Mouse (Mus musculus) midbrain, embryonic 10.5 days (tissue): Measurements from ENCODE around the gene Ifrd2. TPM values are rescaled to one million over a fixed set of nuclear protein-coding genes. Genes with fewer than 3 reads are reported as not detected.

ENCODE experiments used
- DNase-seq: peaks from one replicate; pipeline ENCODE4 v3.0.0-alpha.2; 2017; ENCODE audit warnings: low spot score
- H3K27ac ChIP-seq: fragments of 300-500 bp; sonication (generic); replicated peaks from 2 replicates; pipeline ENCODE4 v1.5.1; 2016; ENCODE audit warnings: mild to moderate bottlenecking
- H3K27me3 ChIP-seq: fragments of 300-500 bp; sonication (generic); 2 replicates; pipeline ENCODE4 v1.6.1; 2016; ENCODE audit warnings: low read depth, mild to moderate bottlenecking; ENCODE audit not compliant: poor library complexity, severe bottlenecking
- H3K36me3 ChIP-seq: fragments of 300-500 bp; sonication (generic); 2 replicates; pipeline ENCODE4 v1.6.1; 2016; ENCODE audit warnings: mild to moderate bottlenecking, moderate library complexity
- H3K4me1 ChIP-seq: fragments of 300-500 bp; sonication (generic); 2 replicates; pipeline ENCODE4 v1.6.1; 2016
- H3K4me3 ChIP-seq: fragments of 300-500 bp; sonication (generic); 2 replicates; pipeline ENCODE4 v1.5.1; 2016; ENCODE audit warnings: mild to moderate bottlenecking, moderate library complexity
- H3K9me3 ChIP-seq: fragments of 300-500 bp; sonication (generic); replicated peaks from 2 replicates; pipeline ENCODE4 v1.6.1; 2016; ENCODE audit warnings: mild to moderate bottlenecking
- WGBS: fragments of 180-500 bp; shearing (Covaris S2); methylation state at CpG from one replicate; pipeline ENCODE4 v1.1.7; 2016; 5-methylcytosine and 5-hydroxymethylcytosine counted together
- polyA plus RNA-seq: library from polyadenylated mRNA; unstranded; fragments of >200 nt; fragmentation: Nextera tagmentation; extraction: Ambion mirVana; gene quantifications from 2 replicates; pipeline ENCODE4 v1.2.1, GENCODE M21; 2016

Gene Ifrd2
- polyA plus RNA-seq, 1 experiment from 2014 or later = 56.8 TPM

GRCm38 (mm10) chr9:107599433-107599832 is 12.0 kb downstream of the Ifrd2 start:
- no peak overlapping the region for H3K27ac ChIP-seq
- peaks cover 44% of the 10 kb centered on the region for H3K27me3 ChIP-seq
- no peak overlapping the region for H3K4me3 ChIP-seq
- 89% methylated on average over 9 of the region's 9 CpGs for WGBS
- H3K9me3 ChIP-seq = no peaks in the 10 kb centered on the region
- peaks cover 7% of the 10 kb centered on the region; the same call in 1 of the 2 replicates for H3K36me3 ChIP-seq
- H3K4me1 ChIP-seq = peaks cover 34% of the 10 kb centered on the region
- DNase-seq = no peak

DNA sequence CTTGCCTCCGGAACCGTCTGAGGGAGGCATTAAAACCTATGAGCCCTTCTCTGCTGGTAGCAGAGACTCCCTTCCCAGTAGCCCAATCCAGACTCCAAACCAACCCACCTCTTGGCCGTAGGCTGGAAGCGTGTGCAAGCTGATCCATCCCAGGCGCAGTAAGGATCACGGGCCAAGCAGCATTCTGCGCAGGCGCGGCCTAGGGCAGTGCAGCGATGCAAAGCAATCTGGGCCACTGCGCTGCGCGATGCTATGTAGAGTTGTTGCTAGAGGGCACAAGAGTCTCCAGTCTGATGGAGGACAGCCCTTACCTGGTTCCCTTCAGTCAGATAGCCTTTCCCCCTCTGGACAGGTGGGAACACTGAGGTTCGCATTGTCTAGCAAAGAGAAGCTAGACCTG is 12.4 kb downstream of the Ifrd2 start:
- no peaks in the 10 kb centered on the region for H3K9me3 ChIP-seq
- 0 out of 2 replicates have a peak, but pooled peaks cover 3% of the 10 kb centered on the region for H3K36me3 ChIP-seq
- DNase-seq = no peak
- WGBS = 74% methylated on average over 14 of the region's 14 CpGs
- H3K4me3 ChIP-seq = no peak overlapping the region
- no peak overlapping the region for H3K27ac ChIP-seq
- peaks cover 44% of the 10 kb centered on the region for H3K27me3 ChIP-seq
- H3K4me1 ChIP-seq = peaks cover 38% of the 10 kb centered on the region

DNA sequence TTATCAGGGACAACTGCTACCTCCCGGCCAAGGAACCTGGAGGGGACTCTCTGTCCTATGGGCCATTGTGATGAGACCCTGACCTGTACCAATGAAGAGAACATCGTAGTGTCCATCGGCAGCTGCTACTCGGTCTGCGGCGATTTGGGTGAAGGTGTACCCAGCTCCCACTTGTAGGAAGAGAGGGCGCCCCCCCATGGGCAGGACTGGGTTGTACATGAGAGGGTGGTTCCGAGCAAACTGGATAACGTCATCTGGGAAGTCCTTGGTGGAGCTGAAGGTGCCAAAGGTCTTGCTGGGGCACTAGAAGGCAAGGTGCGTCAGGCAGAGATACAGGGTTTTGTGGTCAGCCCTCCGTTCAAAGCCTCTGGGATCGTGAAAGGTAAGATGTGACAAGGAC is 13.3 kb downstream of the Ifrd2 start:
- Histone ChIP-seq H3K27me3 (peaks cover 45% of the 10 kb centered on the region), H3K9me3 (no peaks in the 10 kb centered on the region), H3K4me1 (peaks cover 47% of the 10 kb centered on the region), H3K4me3 (no peak overlapping the region), H3K27ac (no peak overlapping the region), H3K36me3 (0 out of 2 replicates have a peak, but pooled peaks cover 2% of the 10 kb centered on the region)
- DNase-seq = no peak
- WGBS = 85% methylated on average over 12 of the region's 12 CpGs

DNA sequence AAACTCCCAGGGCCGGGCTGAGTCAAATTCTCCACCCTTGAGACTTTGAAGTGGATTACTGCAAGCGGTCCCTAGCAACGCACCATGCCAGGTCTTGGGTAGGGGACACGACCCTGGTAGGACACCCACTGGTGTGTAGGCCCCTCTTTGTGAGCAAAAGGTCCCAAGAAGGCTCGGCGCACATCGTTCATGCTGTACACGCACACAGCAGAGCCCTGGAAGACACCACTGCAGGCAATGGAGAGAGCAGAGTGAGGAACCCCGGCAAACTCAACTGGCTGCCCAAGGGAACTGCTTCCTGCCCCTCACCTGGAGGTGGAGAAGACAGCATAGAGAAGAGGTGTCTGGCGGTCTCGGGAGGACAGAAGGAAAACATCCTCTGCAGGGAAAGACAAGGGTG is 13.8 kb downstream of the Ifrd2 start:
- 90% methylated on average over 11 of the region's 11 CpGs for WGBS
- Histone ChIP-seq H3K27me3 (peaks cover 50% of the 10 kb centered on the region), H3K4me3 (no peak overlapping the region), H3K4me1 (peaks cover 52% of the 10 kb centered on the region), H3K27ac (0 out of 2 replicates have a peak overlapping the region, but pooled peaks have one; percentile 2), H3K36me3 (no peaks in the 10 kb centered on the region), H3K9me3 (no peaks in the 10 kb centered on the region)
- no peak for DNase-seq

DNA sequence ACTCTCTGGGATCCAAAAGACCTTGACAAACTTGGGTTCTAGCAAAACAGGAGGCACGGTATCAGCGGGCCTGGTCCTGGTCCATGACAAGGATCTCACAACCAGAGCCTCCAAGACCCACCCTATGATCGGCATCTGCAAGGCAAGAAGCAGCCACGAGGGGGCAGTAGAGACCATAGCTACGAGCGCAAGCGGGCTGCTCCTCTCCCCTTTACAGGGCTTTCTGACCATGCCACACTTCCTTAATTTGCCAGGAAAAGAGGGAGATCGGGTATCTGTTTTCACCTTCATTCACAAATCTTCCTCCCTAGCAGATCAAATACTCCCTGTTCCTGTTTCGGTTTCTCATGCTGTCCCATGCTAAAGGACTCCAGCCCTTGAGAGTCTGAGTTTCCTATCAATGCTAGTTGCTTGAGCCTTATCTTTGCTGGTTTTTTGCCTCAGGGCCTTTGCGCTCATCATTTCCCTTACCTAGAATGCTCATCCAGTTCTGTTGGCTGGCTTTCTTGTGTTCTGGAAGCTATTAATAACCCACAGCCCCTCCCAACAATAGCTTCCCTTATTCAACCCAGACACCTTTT is 14.7 kb downstream of the Ifrd2 start:
- Histone ChIP-seq H3K9me3 (no peaks in the 10 kb centered on the region), H3K27me3 (peaks cover 59% of the 10 kb centered on the region), H3K36me3 (no peaks in the 10 kb centered on the region), H3K4me1 (peaks cover 61% of the 10 kb centered on the region), H3K27ac (peak overlapping the region; percentile 83), H3K4me3 (no peak overlapping the region)
- 17% methylated on average over 10 of the region's 10 CpGs for WGBS
- DNase-seq = peak; percentile 93

DNA sequence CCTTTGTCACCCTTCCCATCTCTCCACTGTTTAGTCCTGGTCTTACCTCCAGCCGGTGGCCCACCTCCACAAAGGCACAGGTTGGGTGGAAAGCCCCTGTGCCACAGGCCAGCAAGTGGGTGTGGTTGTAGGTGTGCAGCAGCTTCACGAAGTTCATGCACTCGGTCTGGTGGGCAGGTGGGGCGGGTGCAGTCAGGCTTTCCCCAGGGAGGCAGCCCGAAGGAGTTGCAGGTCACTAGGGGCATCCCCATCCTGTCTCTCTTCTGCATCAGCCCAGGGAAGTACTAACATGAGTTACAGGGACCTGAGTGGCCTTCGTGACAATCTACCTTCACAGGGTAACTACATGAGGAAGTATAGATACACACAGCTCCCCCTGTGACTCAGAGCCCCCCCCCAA is 15.8 kb downstream of the Ifrd2 start:
- H3K4me1 ChIP-seq = peaks cover 72% of the 10 kb centered on the region
- DNase-seq = no peak
- H3K9me3 ChIP-seq = no peaks in the 10 kb centered on the region
- H3K4me3 ChIP-seq = no peak overlapping the region
- no peaks in the 10 kb centered on the region for H3K36me3 ChIP-seq
- H3K27ac ChIP-seq = peak overlapping the region; percentile 83
- 84% methylated on average over 6 of the region's 6 CpGs for WGBS
- peaks cover 60% of the 10 kb centered on the region for H3K27me3 ChIP-seq

DNA sequence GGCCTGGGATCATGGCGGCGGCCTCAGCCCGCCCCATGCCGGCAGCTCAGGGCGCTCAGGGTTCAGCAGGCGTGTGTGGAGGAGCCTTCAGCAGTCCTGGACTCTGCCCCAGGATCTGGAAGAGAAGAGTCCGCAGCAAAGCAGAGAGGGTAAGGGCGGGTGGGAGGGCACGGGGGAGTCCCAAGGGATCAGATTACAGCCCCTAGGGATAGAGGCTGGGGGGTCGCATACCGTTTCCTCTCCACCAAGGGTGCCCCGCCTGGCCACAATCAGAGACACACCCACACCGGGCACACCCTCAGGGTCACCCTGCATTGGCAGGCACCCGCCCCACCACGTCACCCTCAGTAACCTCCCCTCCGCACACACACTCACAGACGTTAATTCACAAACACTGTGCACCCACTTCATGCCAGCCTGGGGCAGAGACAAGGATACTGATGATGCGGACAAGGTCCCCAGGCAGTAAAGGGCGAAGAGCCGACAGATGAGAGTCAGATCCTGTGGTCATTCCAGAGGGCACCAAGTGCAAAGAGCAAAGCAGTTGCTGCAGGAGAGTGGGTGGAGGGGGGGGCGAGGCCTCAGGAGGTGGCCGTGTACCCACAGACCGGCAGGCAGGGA is 17.7 kb downstream of the Ifrd2 start:
- Histone ChIP-seq H3K4me3 (peak overlapping the region; percentile 41), H3K27me3 (peaks cover 46% of the 10 kb centered on the region), H3K36me3 (no peaks in the 10 kb centered on the region), H3K27ac (peak overlapping the region; percentile 83), H3K4me1 (peaks cover 85% of the 10 kb centered on the region), H3K9me3 (no peaks in the 10 kb centered on the region)
- no peak for DNase-seq
- WGBS = 36% methylated on average over 23 of the region's 23 CpGs

DNA sequence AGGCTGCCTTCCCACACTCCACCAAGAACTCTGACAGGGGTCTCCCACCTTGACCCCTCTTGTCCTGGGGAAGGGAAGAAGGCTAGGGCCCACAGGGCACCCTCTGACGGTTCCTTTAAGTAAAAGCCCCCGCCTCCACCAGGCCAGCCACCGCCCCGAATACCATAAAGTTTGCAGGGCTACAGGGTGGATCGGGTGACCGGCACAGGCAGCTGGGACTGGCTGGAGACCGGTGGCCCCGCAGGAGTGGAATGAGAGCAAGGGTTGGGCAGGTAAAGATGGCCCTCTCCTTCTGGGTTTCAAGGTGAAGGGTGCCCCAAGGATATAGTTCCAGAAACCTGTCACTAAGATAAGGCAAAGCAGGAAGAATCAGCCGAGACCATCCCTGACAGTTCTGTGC is 19.1 kb downstream of the Ifrd2 start:
- Histone ChIP-seq H3K4me3 (0 out of 2 replicates have a peak overlapping the region, but pooled peaks have one; percentile 19), H3K27ac (peak overlapping the region; percentile 83), H3K36me3 (no peaks in the 10 kb centered on the region), H3K9me3 (no peaks in the 10 kb centered on the region), H3K27me3 (peaks cover 32% of the 10 kb centered on the region), H3K4me1 (peaks cover 92% of the 10 kb centered on the region)
- 16% methylated on average over 9 of the region's 9 CpGs for WGBS
- DNase-seq = no peak

DNA sequence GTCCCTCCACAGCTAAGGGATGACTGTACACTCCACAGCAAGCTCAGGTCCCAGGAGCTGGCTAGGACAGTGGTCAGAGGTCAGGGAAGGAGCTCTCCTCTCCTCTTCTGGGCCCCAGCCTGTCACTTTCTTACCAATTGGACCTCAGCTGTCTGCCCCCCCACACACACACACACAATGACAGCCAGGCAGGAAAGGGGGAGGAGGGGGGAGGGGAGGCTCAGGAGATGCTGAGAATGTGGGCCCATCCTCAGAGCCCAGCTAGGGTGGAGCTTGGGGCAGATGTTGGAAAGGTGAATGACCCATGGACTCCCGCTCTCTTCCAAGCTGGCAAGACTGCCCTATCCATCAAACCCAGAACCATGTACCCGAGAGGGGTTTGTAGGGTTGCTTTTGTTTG is 19.6 kb downstream of the Ifrd2 start:
- no peaks in the 10 kb centered on the region for H3K36me3 ChIP-seq
- peak overlapping the region; percentile 83 for H3K27ac ChIP-seq
- 0 out of 2 replicates have a peak overlapping the region, but pooled peaks have one; percentile 19 for H3K4me3 ChIP-seq
- H3K27me3 ChIP-seq = peaks cover 31% of the 10 kb centered on the region
- no peak for DNase-seq
- 77% methylated on average over 2 of the region's 2 CpGs for WGBS
- no peaks in the 10 kb centered on the region for H3K9me3 ChIP-seq
- H3K4me1 ChIP-seq = peaks cover 95% of the 10 kb centered on the region

DNA sequence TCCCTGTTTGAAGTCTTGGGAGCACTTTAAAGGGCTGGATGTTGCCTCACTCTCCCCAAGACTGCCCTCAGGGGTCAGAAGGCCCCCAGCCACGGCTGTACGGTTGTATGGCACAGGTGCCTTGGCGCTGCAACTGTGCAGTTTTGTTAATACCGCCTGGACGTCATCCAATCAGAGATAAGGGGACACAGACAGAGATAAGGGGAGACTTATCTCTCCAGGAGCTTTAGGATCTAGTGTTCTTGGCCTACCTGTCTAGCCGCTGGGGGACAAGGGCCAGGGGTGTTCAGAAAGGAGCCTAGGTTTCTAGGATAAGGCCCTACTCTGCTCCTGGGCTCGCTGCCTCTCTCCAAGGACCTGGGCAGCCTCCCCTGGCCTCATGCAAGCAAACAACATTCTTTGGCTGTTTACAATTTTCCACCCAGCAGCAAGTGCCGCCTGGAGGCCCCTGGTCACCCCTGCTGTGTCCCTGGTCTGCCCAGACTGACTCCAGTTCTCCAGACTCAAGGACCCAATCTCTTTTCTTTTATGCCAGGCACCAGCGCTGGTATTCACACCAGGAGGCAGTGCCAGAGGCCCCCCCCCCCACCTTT is 20.3 kb downstream of the Ifrd2 start:
- 64% methylated on average over 9 of the region's 9 CpGs for WGBS
- H3K4me1 ChIP-seq = peaks cover 95% of the 10 kb centered on the region
- H3K27me3 ChIP-seq = peaks cover 31% of the 10 kb centered on the region
- no peak overlapping the region for H3K4me3 ChIP-seq
- H3K27ac ChIP-seq = peak overlapping the region; percentile 83
- H3K9me3 ChIP-seq = no peaks in the 10 kb centered on the region
- no peak for DNase-seq
- no peaks in the 10 kb centered on the region for H3K36me3 ChIP-seq

GRCm38 (mm10) chr9:107608741-107609432 is 21.4 kb downstream of the Ifrd2 start, which contains the start of gene Sema3b:
Sema3b (minus strand) TSS chr9:107609229.
- H3K27me3 ChIP-seq = peaks cover 19% of the 10 kb centered on the region
- H3K4me3 ChIP-seq = peak within 1 kb of the TSS; percentile 20; the same call in 1 of the 2 replicates
- H3K9me3 ChIP-seq = no peaks in the 10 kb centered on the region
- no peak for DNase-seq
- H3K4me1 ChIP-seq = peaks cover 96% of the 10 kb centered on the region
- peaks cover 4% of the 10 kb centered on the region for H3K36me3 ChIP-seq
- 41% methylated on average over 12 of the region's 12 CpGs for WGBS
- peak within 1 kb of the TSS; percentile 83 for H3K27ac ChIP-seq

GRCm38 (mm10) chr9:107609433-107609830 is 22.0 kb downstream of the Ifrd2 start:
- no peak for DNase-seq
- Histone ChIP-seq H3K4me1 (peaks cover 96% of the 10 kb centered on the region), H3K4me3 (peak overlapping the region; percentile 20; the same call in 1 of the 2 replicates), H3K36me3 (peaks cover 10% of the 10 kb centered on the region), H3K27me3 (peaks cover 16% of the 10 kb centered on the region), H3K27ac (peak overlapping the region; percentile 83), H3K9me3 (no peaks in the 10 kb centered on the region)
- WGBS = 68% methylated on average over 4 of the region's 4 CpGs
